Mouse (Mus musculus) MEL (cell line): ENCODE results near the gene AU018091.

Experiments used
- CTCF ChIP-seq, 3 experiments: IDR thresholded peaks in 2 of 3; conservative IDR thresholded peaks in 1 of 3; 2 replicates each; pipeline ENCODE4 v1.5.1; 2011 to 2012; ENCODE audit warnings: low read length in 3 of 3, low read depth in 2 of 3, mild to moderate bottlenecking in 2 of 3, improper control_type of control experiment in 1 of 3, inconsistent platforms in 1 of 3, mixed read lengths in 1 of 3, moderate library complexity in 1 of 3; ENCODE audit not compliant: control insufficient read depth in 1 of 3, insufficient read depth in 1 of 3, poor library complexity in 1 of 3, severe bottlenecking in 1 of 3
- HCFC1 ChIP-seq: IDR thresholded peaks from 2 replicates; pipeline ENCODE4 v1.6.1; 2012; ENCODE audit warnings: low read depth, mild to moderate bottlenecking, inconsistent platforms, low read length, improper control_type of control experiment, moderate library complexity
- POLR2A ChIP-seq, 2 experiments: IDR thresholded peaks; 2 replicates each; pipeline ENCODE4 v1.6.1; 2011 to 2012; ENCODE audit warnings: low read length in 2 of 2, mild to moderate bottlenecking in 2 of 2, control low read depth in 1 of 2, improper control_type of control experiment in 1 of 2, low read depth in 1 of 2, moderate library complexity in 1 of 2; ENCODE audit not compliant: control insufficient read depth in 1 of 2, insufficient read depth in 1 of 2, poor library complexity in 1 of 2

GRCm38 (mm10) chr7:3210605-3211004 is 41.6 kb upstream of the AU018091 start:
- no peak for TF ChIP-seq POLR2A (IDR thresholded peaks at IDR 0.05; ENCODE audit: control insufficient read depth in 1 of 2, insufficient read depth in 1 of 2, low read depth in 1 of 2, low read length in 2 of 2, poor library complexity in 1 of 2)
- TF ChIP-seq HCFC1: no peak
- TF ChIP-seq CTCF (IDR thresholded peaks at IDR 0.05 in 2 of 3, conservative IDR thresholded peaks at IDR 0.05 in 1 of 3; ENCODE audit: control insufficient read depth in 1 of 3, insufficient read depth in 1 of 3, low read depth in 2 of 3, low read length in 3 of 3, poor library complexity in 1 of 3, severe bottlenecking in 1 of 3): no peak
